Mouse (Mus musculus) layer of hippocampus, postnatal 10 days (tissue): ENCODE data around the gene Pak7. TPM values are rescaled to one million over a fixed set of nuclear protein-coding genes. Genes with fewer than 3 reads are reported as not detected.
"Not testable (repeated sequence)": the region's sequence is repeated elsewhere in the genome, so short reads cannot be mapped to it uniquely, and the experiment has no call there.

Source experiments
- DNase-seq, 2 experiments: peaks; one replicate each; pipeline ENCODE4 v3.0.0; 2021; ENCODE audit warnings: low spot score in 2 of 2
- long read RNA-seq: library from polyadenylated mRNA; stranded (forward); transcript quantifications from one replicate; pipeline ENCODE4 v2.0.0, GENCODE M21; 2023
- total RNA-seq, 2 experiments: library from RNA; stranded (reverse); gene quantifications; 2 replicates each; pipeline ENCODE4 v1.2.3; 2021

The Pak7 gene
- total RNA-seq = 10 to 100 TPM; 30.3 to 32.1 TPM
- long read RNA-seq, partial matches to known transcripts = 6 of 14 reads
- long read RNA-seq, other reads (novel, unspliced or antisense) = 4 of 14 reads

DNA sequence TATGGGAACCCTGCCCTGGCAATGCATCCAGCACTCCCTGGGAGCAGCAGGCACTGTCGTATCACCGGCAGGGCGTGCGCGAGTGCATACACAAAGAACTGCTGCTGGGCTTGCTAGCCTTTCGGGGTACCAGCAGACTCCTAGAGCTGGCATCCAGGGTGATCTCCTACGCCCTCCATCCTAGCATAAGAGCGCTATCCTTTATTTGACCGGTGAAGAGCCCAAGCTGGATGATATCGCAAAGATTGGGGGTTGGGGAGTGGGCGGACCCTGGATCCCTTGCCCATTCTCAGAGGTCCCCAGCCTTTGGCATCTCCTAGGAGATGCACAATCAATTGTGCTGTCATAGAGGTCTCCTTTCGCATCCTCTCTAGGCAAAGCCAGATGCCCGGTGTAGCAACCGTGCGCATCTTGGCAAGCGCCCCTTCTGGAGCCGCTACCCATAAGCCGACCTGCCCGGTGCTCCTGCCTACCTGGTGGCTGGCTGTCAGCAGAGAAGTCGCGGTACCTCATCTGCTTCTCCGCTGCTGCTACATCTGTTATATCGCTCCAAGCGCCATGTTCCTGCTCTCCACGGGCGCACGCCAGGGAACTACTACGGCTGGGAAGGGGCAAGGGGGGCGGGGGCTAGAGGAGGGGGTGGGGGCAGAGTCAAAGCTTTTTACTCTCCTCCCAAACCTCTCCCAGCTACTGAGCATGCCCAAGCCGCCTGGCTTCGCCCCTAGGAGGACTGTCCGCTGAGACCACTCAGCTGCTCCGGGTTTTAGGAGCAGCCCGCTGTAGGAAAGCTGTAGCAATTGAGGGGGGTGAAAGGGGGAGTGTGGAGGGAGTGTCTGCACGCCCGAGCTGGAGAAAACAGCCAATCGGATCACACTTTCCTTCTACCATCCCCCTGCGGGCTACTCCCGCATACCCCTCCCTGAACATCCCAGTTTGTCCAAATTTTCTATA is at the start of gene Pak7:
TSS of gene Pak7 (minus strand) at position 787 of the 951 bp plus-strand sequence.
- DNase-seq = peak; percentile 68 to 80

DNA sequence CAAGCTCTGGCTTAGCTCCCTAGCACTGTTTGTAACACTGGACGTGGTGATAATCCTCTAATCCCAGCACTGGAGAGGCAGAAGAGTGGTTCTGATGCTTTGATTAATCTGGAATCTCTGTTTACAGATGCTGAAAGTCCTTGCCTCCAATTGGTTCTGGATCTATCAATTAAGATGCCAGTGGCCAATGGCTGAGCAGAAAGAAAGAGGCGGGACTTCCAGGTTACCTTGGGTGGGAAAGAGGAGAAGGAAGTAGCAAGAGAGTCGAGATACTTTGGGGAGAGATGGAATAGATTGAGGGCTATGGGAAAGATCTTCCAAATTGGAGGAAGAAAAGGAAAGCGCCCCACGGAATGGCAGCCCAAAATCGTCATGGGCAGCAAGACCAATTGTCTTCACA is 37.8 kb upstream of the Pak7 start:
- no peak for DNase-seq

DNA sequence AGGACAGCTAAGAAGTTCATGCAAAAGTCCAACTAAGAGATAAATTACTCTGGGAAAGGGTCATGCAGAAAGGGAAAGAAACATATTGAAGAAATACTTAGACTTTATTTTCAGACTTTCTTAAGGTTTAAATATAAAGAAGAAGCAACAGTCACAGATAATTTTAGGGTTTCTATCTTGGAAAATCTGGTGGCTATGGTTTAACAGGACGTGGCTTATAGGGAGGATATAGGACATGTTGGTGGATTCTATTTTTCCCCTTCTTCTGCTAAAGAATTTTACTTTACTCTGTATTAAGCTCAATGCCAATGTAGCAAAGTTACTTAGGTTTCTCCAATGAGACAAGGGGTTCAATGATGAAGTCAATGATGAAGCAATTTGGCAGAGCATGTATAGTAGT is 31.8 kb upstream of the Pak7 start:
- DNase-seq = no peak

DNA sequence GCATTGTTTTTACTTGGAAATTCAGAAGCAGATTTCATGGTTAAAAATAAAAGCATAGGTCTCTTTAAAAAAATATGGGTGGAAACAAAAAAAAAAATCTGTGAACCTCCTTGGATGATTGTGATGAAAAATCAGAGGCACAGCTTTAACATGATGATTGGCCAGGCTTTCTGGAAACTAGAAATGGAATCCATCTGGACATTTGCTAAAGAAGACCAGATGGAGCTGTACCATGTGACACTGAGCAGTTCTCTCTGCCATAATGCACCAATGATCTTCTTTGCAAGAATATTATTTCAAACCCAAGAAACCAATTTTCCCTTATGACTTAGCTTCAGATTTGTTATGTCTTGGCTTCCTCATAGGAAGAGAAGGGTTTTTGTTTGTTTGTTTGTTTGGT is 28.6 kb upstream of the Pak7 start:
- DNase-seq = no peak

DNA sequence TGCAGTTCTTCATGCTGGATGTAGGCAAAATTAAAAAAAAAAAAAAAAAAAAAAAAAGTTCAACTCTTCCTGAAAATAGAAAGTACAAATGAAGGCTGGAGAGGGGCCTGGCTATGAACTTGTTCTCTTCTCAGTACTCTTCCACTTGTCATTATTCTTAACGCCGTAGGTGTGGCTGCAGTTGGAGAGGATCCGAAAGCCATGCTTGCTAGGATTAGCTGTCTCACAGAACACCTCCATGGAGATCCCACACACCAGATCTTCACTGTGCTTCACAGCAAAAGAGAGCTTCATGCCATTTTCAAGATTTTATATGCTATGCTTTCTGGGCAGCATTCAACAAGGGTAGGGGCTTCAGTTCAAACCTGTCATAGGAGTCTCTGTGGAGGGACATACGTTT is 14.8 kb upstream of the Pak7 start:
- DNase-seq = no peak

DNA sequence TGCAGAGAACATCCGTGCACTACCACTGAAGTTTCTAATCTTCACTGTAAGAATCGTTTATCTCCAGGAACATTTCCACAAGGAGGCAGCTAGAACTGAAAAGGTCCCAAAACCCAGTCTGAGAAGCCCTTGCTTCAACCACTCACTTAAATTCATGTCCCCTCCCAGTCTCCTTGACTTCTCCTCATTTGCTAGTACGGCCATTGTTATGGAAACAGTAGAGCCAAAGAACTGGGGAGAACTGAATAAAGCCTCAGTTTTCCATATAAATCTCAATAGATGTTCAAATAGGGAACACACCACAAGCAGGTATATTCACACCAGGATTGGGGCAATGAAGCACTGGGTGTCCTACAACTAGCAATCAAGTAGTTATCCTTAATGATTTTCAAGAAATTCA is 12.4 kb downstream of the Pak7 start:
- DNase-seq = no peak

DNA sequence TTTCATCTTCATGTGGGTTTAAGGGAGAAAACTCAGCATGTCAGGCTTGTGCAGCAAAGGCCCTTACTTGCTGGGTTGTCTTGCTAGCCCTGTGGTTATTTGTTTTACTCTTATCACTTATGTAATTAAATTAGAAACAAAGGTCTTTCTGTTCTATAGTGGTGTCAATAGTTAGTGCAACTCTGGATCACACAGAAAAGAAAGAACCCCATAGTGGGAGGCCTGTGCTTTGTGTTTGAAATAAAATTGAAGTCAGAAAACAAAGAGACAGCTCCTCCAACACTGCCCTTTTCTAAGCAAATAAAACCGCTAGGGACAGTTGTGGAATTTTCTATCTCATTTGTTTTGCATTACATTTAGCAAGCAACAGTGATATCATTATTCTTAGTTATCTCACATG is 15.4 kb downstream of the Pak7 start:
- no peak for DNase-seq

DNA sequence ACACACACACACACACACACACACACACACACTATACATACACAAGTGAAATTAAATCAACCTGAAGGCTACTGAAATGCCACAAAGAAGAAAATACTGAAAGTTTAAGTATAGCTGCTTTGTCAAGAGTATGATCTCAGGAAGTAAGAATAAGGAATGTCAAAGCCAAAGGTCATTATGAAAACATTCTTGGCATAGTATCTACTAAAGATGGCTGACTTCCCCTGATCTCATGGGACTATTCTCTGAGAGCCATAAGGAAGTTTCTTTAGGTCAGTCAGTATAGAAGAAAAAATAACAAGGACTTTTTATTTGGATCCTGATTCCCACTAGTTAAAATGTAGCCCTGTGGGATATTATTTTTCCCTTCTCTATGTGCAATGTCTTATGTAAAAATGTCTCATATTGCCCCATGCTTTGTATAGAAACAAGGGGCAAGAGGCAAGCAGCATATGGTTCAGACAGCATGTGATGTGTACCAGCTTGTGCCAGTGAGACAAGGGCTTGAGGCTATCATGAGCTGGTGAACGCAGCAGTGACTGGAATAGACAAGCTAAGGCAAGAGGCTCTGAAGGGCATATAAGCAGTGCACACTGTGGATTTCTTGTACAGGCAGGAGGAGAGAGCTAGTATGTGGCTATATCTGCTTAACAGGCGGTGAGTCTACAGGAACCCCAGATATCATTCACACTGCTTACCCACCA is 36.2 kb downstream of the Pak7 start:
- no peak for DNase-seq

DNA sequence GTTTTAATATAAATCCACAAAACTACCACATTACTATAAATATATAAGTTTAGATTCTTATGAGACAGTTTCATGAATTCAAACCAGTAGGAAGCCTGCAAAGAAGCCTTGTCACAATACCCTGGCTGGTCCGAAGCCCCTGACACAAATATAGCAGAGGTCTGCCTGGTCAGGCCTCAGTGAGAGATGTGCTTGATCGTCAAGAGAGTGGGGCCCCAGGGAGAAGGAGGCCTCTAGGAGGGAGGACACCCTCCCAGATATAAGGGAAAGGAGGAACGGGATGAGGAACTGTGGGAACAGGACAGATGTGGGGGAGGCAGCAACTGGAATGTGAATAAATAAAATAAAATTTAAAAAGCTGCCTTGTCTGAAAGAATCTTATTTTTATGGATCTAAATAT is 37.3 kb downstream of the Pak7 start:
- DNase-seq = no peak

DNA sequence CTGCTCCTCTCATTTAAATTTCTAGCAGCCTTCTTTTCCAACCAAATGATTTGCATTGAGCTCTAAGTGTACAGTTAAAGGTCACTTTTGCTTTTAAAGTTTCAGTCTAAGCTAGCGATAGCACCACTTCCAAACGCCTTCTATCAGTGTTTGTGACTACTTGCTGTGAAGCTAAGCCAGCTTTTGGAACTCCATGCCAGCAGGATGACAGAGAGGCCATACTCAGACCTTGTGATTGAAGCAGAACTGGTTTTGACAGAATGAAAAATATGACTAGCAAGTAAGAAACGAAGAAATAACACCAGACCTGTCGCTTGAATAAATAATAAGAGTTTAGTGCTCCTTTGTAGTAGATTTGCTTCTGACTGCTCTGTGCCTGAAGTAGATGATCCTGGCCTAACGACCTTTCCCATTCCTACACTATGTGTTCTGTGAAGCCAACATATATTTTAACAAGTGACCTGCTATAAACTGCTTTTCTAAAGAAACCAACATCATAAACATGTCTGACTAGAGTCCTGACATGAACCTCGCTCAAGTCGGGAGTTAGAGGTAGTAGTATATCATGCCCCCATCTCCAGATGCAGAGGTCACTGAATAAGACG is 38.0 kb downstream of the Pak7 start:
- no peak for DNase-seq

DNA sequence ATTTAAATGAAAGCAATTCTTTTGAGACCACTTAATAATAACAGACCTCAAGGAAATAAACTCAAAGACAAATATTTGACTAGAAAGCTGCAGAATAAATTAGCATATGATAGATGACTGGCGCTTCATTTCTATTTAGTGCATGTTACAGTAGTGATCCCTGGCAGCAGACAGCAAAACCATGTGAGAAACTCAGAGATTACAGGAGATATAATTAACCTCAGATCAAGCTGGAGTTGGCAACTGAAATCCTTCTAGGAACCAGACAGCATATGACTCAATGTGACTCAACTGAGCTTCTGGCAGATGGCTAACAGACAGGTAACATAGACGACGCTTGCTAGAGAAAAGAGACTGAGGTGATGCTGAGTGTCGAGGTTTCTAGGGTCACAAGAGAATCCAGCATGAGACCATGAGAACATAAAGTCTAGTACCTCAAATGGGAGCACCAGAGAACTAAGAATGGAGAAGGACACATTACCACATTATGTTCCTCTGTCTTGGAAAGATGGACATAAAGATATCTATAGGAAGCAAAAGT is 43.5 kb downstream of the Pak7 start:
- not testable (repeated sequence) for DNase-seq

DNA sequence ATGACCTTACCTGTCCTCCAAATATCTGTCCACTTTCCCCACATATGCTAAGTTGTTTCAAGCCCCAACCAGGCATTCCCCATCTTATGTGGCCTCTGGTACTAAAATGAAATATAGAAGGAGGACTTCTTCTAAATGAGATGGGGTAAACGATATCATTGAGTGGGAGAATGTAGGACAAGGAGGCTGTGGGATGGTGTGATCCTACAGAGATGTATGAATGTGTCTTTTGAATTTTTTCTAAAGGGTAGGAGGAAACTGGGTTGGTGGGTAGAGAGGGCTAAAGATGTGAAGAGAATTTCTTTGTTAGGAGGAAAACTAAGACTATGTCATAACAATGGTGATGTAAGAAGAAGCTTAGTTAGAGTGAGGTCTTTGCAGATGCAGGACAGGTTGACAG is 57.8 kb downstream of the Pak7 start:
- no peak for DNase-seq

DNA sequence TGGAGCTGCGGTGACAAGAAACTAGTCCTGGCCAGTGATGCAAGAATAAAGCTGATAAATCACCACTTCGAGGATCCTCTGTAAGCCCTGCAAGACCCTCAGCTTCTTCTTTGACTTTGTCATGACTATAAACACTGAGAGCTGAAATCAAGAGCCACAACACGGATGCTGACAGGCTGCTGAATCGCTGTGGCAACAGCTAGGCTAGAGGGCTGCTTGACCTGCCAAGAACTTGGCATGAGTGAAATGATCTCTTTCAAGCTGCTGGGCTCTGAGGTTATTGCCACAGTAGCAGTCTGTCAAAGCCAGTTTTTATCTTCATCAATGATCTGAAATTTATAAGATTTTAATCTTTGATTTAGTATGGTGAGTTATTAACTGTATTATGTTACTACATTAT is 62.1 kb downstream of the Pak7 start:
- DNase-seq = no peak

DNA sequence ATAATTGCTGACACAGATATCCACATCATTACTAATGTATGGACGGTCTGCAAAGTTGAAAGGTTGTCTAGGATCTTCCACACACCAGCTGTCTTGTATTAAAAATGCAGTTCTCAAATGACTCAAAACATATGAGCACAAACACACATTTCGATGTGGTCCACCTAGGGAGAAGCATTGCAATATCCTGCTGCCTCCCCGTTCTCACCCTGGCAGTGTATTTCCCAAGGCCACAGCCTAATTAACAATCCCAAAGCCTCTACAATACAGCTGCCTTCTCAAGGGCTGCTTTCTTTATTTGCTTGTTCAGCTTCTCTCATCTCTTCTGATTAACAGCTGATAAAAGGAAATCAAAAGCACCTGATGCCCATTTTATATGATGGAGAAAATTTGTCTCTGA is 78.5 kb downstream of the Pak7 start:
- no peak for DNase-seq

DNA sequence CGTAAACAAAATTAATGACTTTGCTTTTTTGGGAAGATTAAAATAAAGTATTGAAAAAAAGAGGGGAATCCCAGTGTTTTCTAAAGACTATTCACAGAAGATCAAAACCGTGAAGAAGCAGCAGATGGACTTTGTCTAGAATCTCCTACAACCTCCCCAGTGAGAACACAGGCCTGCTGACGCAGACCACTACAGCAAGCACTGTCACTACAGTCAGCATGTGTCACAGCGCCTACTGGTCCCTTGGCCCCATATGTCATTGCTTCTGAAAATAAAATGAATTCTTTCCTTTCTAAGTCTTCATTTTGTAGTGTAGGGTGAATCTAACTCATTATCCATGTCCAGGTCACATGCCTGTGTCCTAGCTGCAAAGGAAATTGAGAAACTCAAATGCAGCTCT is 79.0 kb downstream of the Pak7 start:
- DNase-seq = no peak

DNA sequence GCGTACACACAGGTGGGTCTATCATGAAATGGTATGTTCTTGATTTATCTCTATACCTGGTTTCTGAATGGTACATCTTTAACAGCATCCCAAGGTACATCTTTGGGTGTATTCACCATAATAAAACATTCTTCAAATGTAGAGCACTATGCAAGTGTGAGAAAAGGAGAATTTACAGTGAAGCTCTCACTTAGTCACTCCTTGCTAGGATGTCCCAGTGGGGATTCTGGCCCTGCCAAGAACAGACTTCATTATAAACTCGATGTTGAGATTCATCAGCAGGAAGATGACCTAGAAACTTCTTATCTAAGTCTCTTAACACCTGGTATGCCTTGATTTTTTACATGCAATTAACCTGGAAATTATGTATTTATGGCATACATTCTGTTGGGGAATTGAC is 85.6 kb downstream of the Pak7 start:
- no peak for DNase-seq

DNA sequence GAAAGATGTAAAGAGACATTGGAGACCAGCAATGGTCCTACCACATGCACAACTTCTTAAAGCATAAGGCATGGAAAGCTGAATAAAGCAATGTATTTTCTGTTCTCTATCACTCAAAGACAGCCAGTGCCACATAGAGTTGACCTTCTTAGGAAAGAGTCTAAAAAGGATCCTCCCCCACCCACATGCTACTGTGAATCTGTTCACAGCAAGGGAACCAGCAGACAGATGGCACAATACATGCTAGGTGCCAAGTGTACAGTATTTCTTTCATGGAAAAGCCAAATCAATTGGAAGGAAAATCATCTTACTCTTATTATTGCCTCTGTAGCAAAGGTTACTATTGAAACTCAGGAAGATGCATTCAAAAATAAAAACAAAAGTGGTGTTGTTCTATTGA is 86.4 kb downstream of the Pak7 start:
- peak in 1 of 2 experiments; percentile 18 for DNase-seq

DNA sequence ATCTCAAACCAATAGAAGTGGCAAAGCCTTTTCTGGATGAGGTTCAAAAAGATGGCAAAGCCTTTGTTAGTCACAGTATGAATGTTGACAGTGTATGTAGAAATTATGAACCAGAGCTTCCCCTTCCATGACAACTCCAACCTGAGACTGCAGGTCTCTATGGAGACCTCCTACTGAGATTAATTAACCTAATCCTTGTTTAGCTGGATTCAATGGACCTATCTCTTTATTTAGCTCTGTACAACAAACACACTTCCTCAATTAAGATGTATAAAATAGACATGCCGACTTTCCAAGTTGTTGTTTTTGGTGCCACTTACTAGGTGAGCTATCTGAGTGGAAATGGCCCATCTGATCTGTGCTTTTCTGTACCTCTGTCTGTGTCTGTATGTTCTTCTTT is 90.4 kb downstream of the Pak7 start:
- no peak for DNase-seq

DNA sequence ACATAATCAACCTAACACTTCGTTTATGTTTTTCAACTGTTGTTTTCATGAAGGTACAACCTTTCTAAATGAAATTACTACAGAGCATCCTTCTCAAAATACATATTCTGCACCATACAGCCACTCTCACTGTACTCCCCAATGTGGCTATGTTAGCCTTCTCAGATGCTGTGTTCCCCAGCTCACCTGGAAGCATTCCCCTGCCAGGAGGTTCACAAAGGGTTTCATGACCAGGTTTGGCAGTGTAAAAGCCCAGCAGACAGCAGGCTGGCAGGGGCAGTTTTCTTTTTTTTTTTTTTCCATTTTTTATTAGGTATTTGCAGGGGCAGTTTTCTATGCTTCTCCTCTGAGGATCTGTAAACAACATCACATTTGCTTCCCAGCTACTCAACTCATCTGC is 105.7 kb downstream of the Pak7 start:
- no peak for DNase-seq

DNA sequence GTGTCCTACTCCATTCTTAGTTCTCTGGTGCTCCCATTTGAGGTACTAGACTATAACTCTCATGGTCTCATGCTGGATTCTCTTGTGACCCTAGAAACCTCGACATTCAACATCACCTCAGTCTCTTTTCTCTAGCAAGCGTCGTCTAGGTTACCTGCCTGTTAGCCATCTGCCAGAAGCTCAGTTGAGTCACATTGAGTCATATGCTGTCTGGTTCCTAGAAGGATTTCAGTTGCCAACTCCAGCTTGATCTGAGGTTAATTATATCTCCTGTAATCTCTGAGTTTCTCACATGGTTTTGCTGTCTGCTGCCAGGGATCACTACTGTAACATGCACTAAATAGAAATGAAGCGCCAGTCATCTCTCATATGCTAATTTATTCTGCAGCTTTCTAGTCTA is 145.8 kb downstream of the Pak7 start:
- DNase-seq = not testable (repeated sequence)

DNA sequence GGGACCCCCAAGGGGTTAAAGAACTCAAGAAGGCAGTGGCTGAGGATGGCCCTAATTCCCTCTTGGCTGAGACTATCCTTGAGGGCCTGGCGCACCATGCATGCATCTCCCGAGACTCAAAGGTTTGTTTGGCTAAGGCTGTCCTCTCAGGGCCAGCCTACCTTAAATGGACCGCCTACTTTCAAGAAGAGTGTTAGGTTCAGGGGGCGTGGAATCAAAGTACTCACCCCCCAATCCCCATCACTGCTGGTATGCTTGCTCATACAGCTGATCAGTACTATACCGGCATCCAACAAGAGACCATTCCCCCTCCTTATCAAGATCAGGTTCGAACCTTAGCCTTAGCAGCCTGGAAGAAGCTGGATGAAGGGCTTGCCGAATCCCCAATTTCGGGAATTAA is 156.5 kb downstream of the Pak7 start:
- no peak for DNase-seq

DNA sequence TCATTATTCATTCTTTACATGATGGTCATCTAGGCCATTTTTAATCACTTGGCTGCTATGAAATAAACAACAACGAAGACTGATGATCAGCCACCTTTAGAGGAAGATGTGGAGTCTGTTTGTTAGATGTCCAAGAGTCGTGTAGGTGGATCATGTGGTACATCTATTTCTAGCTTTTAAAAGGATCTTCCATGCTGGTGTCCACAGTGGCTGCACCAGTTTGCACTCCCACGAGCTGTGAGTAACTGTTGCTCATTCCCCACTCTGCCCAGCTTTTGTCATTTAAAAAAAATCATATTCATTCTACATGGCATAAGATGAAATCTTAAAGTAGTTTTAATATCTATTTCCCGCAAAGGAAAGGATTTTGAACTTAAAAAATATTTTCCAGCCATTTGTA is 183.7 kb downstream of the Pak7 start:
- DNase-seq = no peak
